Mouse (Mus musculus): Measurements from ENCODE around the gene Ccnd2. TPM values are rescaled to one million over a fixed set of nuclear protein-coding genes. Genes with fewer than 3 reads are reported as not detected.
A peak's percentile ranks its signal among the peaks of the same experiment; 100 is the strongest.

The Ccnd2 gene
- polyA plus RNA-seq (2012; rRNA removed) = 42.3 and 43.6 TPM in 2 replicates

- Histone ChIP-seq H3K4me3 (ENCODE audit: insufficient read depth, low read length) (peak within 1 kb of the TSS; percentile 88), H3K4me1 (ENCODE audit: control insufficient read depth, insufficient read depth, low read length) (peaks cover 2% of the 10 kb centered on the region; the same call in 1 of the 2 replicates), H3K27ac (ENCODE audit: insufficient read depth, low read length) (no peak within 1 kb of the TSS)
- TF ChIP-seq CTCF (IDR thresholded peaks at IDR 0.05; ENCODE audit: extremely low read depth, insufficient read depth, low read length) = no peak
- no peak for TF ChIP-seq POLR2A (IDR thresholded peaks at IDR 0.05; ENCODE audit: extremely low read depth, insufficient read depth, low read length)
Measured at GRCm38 (mm10) chr6:127152106-127152951, at the start of gene Ccnd2. Ccnd2 (minus strand) TSS chr6:127152193.

DNA sequence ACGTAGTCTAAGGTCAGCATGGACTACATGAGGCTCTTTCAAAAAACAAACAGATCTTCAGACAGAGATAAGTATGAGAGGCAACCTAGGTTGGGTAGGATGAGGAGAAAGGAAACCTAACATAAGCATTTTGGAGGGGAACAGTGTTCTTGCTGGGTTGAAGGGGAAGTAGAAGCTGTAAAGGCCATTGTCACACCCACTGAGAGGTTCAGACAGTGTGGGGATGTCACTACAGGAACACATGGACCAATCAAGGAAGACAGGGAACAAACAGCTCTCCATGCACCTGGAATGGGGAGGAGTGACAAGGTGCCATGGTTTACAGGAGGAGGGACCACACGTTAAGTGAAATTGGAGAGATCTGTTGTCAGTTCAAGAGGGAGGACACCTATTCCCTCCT, 45.0 kb upstream of the Ccnd2 start:
- no peak overlapping the region for H3K4me3 ChIP-seq (ENCODE audit: insufficient read depth, low read length)
- H3K4me1 ChIP-seq (ENCODE audit: control insufficient read depth, insufficient read depth, low read length) = no peaks in the 10 kb centered on the region
- H3K27ac ChIP-seq (ENCODE audit: insufficient read depth, low read length) = no peak overlapping the region
- TF ChIP-seq CTCF (IDR thresholded peaks at IDR 0.05; ENCODE audit: extremely low read depth, insufficient read depth, low read length) (no peak), POLR2A (IDR thresholded peaks at IDR 0.05; ENCODE audit: extremely low read depth, insufficient read depth, low read length) (no peak)

GRCm38 (mm10) chr6:127181296-127181695, 29.3 kb upstream of the Ccnd2 start:
- no peak overlapping the region for H3K4me3 ChIP-seq (ENCODE audit: insufficient read depth, low read length)
- H3K27ac ChIP-seq (ENCODE audit: insufficient read depth, low read length) = no peak overlapping the region
- no peaks in the 10 kb centered on the region for H3K4me1 ChIP-seq (ENCODE audit: control insufficient read depth, insufficient read depth, low read length)
- TF ChIP-seq POLR2A (IDR thresholded peaks at IDR 0.05; ENCODE audit: extremely low read depth, insufficient read depth, low read length) (no peak), CTCF (IDR thresholded peaks at IDR 0.05; ENCODE audit: extremely low read depth, insufficient read depth, low read length) (no peak)

DNA sequence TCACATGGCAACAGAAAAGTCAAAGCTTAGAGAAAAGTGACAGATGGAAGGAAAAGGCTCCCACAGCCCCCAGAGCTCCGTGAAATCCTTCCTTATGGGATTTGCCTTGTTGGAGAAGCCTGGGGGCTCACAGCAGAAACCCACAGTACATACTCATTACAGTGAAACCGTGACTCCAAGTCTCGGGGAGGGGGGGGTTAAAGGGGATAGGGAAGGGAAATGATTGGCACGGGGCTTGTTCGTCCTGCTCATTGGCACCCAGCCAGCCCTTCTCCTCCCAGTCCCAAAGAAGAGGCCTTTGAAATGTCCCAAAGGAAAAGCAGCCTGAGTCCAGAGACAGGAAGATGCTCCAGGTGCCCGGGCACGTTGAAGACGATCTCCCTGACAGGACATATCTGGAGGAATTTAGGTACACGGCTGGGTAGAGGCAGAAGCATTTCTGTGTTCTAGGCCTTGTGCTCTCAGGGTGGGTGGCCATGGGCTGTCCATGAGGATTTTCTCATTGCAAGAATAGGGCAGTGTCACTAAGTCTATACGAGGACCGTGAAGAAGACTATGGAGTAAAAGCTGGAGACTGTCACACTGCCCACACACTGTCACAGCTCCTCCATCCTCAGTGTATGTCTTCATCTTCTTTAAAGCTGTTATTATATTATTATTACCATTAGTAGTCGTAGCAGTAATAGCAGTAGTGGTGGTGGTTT, 27.2 kb upstream of the Ccnd2 start:
- TF ChIP-seq CTCF (IDR thresholded peaks at IDR 0.05; ENCODE audit: extremely low read depth, insufficient read depth, low read length) (no peak), POLR2A (IDR thresholded peaks at IDR 0.05; ENCODE audit: extremely low read depth, insufficient read depth, low read length) (no peak)
- no peak overlapping the region for H3K4me3 ChIP-seq (ENCODE audit: insufficient read depth, low read length)

DNA sequence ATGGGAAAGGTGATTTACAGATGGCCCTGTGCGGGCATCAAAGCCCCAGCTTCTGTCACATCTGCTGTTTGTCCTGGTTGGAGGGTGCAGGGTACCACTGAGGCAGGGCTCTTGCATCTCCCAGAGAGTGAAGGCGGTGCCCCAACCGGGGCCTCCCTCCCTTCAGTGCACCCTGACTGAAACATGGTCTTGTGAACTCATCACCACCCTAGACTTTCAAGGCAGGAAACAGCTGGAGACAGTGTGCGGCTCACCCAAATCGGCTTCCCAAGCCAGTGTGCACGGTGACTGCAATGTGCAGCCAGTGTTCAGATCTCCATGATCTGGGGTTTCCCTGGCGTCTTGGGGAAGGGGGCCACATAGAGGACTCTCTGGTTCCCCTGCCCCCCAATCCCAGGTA, 26.0 kb upstream of the Ccnd2 start:
- Histone ChIP-seq H3K27ac (ENCODE audit: insufficient read depth, low read length) (no peak overlapping the region), H3K4me1 (ENCODE audit: control insufficient read depth, insufficient read depth, low read length) (no peaks in the 10 kb centered on the region), H3K4me3 (ENCODE audit: insufficient read depth, low read length) (no peak overlapping the region)
- TF ChIP-seq POLR2A (IDR thresholded peaks at IDR 0.05; ENCODE audit: extremely low read depth, insufficient read depth, low read length) (no peak), CTCF (IDR thresholded peaks at IDR 0.05; ENCODE audit: extremely low read depth, insufficient read depth, low read length) (no peak)

More for the DNA sequence above, 27.2 kb upstream of the Ccnd2 start:
- no peaks in the 10 kb centered on the region for H3K4me1 ChIP-seq (ENCODE audit: control insufficient read depth, insufficient read depth, low read length)
- no peak overlapping the region for H3K27ac ChIP-seq (ENCODE audit: insufficient read depth, low read length)

- H3K27ac ChIP-seq (ENCODE audit: insufficient read depth, low read length) = no peak overlapping the region
- no peak overlapping the region for H3K4me3 ChIP-seq (ENCODE audit: insufficient read depth, low read length)
- no peaks in the 10 kb centered on the region for H3K4me1 ChIP-seq (ENCODE audit: control insufficient read depth, insufficient read depth, low read length)
- no peak for TF ChIP-seq CTCF (IDR thresholded peaks at IDR 0.05; ENCODE audit: extremely low read depth, insufficient read depth, low read length)
- no peak for TF ChIP-seq POLR2A (IDR thresholded peaks at IDR 0.05; ENCODE audit: extremely low read depth, insufficient read depth, low read length)
Measured at GRCm38 (mm10) chr6:127177441-127177840, 25.4 kb upstream of the Ccnd2 start.

- Histone ChIP-seq H3K4me1 (ENCODE audit: control insufficient read depth, insufficient read depth, low read length) (no peaks in the 10 kb centered on the region), H3K4me3 (ENCODE audit: insufficient read depth, low read length) (no peak overlapping the region), H3K27ac (ENCODE audit: insufficient read depth, low read length) (no peak overlapping the region)
- TF ChIP-seq POLR2A (IDR thresholded peaks at IDR 0.05; ENCODE audit: extremely low read depth, insufficient read depth, low read length) = no peak
- no peak for TF ChIP-seq CTCF (IDR thresholded peaks at IDR 0.05; ENCODE audit: extremely low read depth, insufficient read depth, low read length)
Measured at GRCm38 (mm10) chr6:127172461-127172860, 20.5 kb upstream of the Ccnd2 start.

GRCm38 (mm10) chr6:127170734-127171133, 18.7 kb upstream of the Ccnd2 start:
- Histone ChIP-seq H3K4me1 (ENCODE audit: control insufficient read depth, insufficient read depth, low read length) (no peaks in the 10 kb centered on the region), H3K4me3 (ENCODE audit: insufficient read depth, low read length) (no peak overlapping the region), H3K27ac (ENCODE audit: insufficient read depth, low read length) (no peak overlapping the region)
- TF ChIP-seq POLR2A (IDR thresholded peaks at IDR 0.05; ENCODE audit: extremely low read depth, insufficient read depth, low read length) (no peak), CTCF (IDR thresholded peaks at IDR 0.05; ENCODE audit: extremely low read depth, insufficient read depth, low read length) (no peak)

DNA sequence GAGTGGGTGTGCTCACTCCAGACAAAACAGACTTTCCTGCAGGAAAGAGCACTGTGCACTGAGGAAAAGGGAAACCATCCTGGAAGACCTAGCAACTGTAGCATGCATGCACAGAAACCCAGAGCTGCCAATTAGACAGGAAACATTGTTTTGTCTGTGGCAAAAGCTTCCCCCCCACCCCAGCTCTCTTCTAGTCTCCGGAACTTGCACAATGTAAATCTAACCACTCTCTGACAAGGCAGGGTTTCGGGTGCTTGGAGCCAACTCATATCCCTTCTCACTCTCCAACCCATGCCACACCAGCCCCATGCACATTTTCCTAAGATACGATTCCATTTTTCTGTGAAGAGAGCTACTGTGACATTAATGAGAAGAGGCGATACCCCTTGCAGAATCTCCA, 13.7 kb upstream of the Ccnd2 start:
- Histone ChIP-seq H3K4me3 (ENCODE audit: insufficient read depth, low read length) (no peak overlapping the region), H3K27ac (ENCODE audit: insufficient read depth, low read length) (no peak overlapping the region), H3K4me1 (ENCODE audit: control insufficient read depth, insufficient read depth, low read length) (no peaks in the 10 kb centered on the region)
- TF ChIP-seq CTCF (IDR thresholded peaks at IDR 0.05; ENCODE audit: extremely low read depth, insufficient read depth, low read length) (no peak), POLR2A (IDR thresholded peaks at IDR 0.05; ENCODE audit: extremely low read depth, insufficient read depth, low read length) (no peak)

All from cortical plate, adult 2 months (tissue).